Mouse (Mus musculus) A20 (cell line): ENCODE measurements at regions not wholly inside any gene's neighbourhood (a gene's known extent, or its start where the extent isn't known, plus 50 kb on each side); places are given as distances from the start of the nearest gene placed in this dataset.

Experiments
- DNase-seq: peaks from one replicate; pipeline ENCODE4 v3.0.0-alpha.2; 2011; ENCODE audit warnings: low read depth, low spot score

GRCm38 (mm10) chr2:11853210-11853973 is 75.7 kb downstream of the Ankrd16 start:
- DNase-seq: no peak

GRCm38 (mm10) chr2:11869983-11870382 is 92.3 kb downstream of the Ankrd16 start:
- peak; percentile 12 for DNase-seq

- DNase-seq: no peak
Observed at GRCm38 (mm10) chr2:11880005-11880404, 102.3 kb downstream of the Ankrd16 start.

- no peak for DNase-seq
Observed at GRCm38 (mm10) chr2:11894792-11895568, 117.3 kb downstream of the Ankrd16 start.

- DNase-seq: no peak
Observed at GRCm38 (mm10) chr2:11899698-11900660, 122.3 kb downstream of the Ankrd16 start.

GRCm38 (mm10) chr2:11914782-11915181 is 137.1 kb downstream of the Ankrd16 start:
- DNase-seq: peak; percentile 7

- no peak for DNase-seq
Observed at GRCm38 (mm10) chr2:11917373-11917772, 139.7 kb downstream of the Ankrd16 start.

- DNase-seq: no peak
Observed at GRCm38 (mm10) chr2:11918070-11918469, 140.4 kb downstream of the Ankrd16 start.

- DNase-seq: no peak
Observed at GRCm38 (mm10) chr2:11960777-11961176, 183.1 kb downstream of the Ankrd16 start.

- DNase-seq: no peak
Observed at GRCm38 (mm10) chr2:11965374-11965773, 187.7 kb downstream of the Ankrd16 start.

GRCm38 (mm10) chr2:11967001-11967400 is 189.3 kb downstream of the Ankrd16 start:
- DNase-seq: no peak

- DNase-seq: no peak
Observed at GRCm38 (mm10) chr2:11971972-11972371, 194.3 kb downstream of the Ankrd16 start.

- peak; percentile 50 for DNase-seq
Observed at GRCm38 (mm10) chr2:12001938-12002899, 224.5 kb downstream of the Ankrd16 start.

GRCm38 (mm10) chr2:12004330-12004729 is 226.7 kb downstream of the Ankrd16 start:
- no peak for DNase-seq

- no peak for DNase-seq
Observed at GRCm38 (mm10) chr2:12007201-12007600, 229.5 kb downstream of the Ankrd16 start.

GRCm38 (mm10) chr2:12011441-12011840 is 233.8 kb downstream of the Ankrd16 start:
- no peak for DNase-seq

- no peak for DNase-seq
Observed at GRCm38 (mm10) chr2:12019607-12020006, 241.9 kb downstream of the Ankrd16 start.

- no peak for DNase-seq
Observed at GRCm38 (mm10) chr2:12023402-12024111, 245.9 kb downstream of the Ankrd16 start.

GRCm38 (mm10) chr2:12026220-12026619 is 248.5 kb downstream of the Ankrd16 start:
- no peak for DNase-seq
